Mouse (Mus musculus): ENCODE measurements at regions not wholly inside any gene's neighbourhood (a gene's known extent, or its start where the extent isn't known, plus 50 kb on each side); places are given as distances from the start of the nearest gene placed in this dataset.

- Histone ChIP-seq H3K27me3 (ENCODE audit: insufficient read depth, low read length) (no peaks in the 10 kb centered on the region), H3K36me3 (ENCODE audit: insufficient read depth, low read length) (no peaks in the 10 kb centered on the region), H3K9me3 (replicated peaks; ENCODE audit: low read length) (no peaks in the 10 kb centered on the region), H3K4me2 (ENCODE audit: low read length) (no peak overlapping the region), H3K4me1 (replicated peaks; ENCODE audit: insufficient read depth, low read length) (no peaks in the 10 kb centered on the region), H3K9ac (ENCODE audit: low read depth, low read length) (no peak overlapping the region), H3K4me3 (replicated peaks; ENCODE audit: low read depth, low read length) (no peak overlapping the region), H3K27ac (no peak overlapping the region)
- no peak for ATAC-seq (replicated peaks; ENCODE audit: low FRiP score, low read depth)
- no peak for TF ChIP-seq CTCF (IDR thresholded peaks at IDR 0.05; ENCODE audit: low read depth)
- WGBS: 79% methylated on average over 3 of the region's 3 CpGs
- DNase-seq (ENCODE audit: low spot score): no peak
These were observed 104.4 kb upstream of the Gm37988 start for GRCm38 (mm10) chr1:4703316-4703715.

GRCm38 (mm10) chr1:4706171-4706570 lies 101.5 kb upstream of the Gm37988 start:
- ATAC-seq (replicated peaks; ENCODE audit: low FRiP score, low read depth) (no peak; the same call in 1 of the 2 replicates), DNase-seq (ENCODE audit: low spot score) (no peak)
- no peaks in the 10 kb centered on the region for H3K36me3 ChIP-seq (ENCODE audit: insufficient read depth, low read length)
- H3K27me3 ChIP-seq (ENCODE audit: insufficient read depth, low read length): no peaks in the 10 kb centered on the region
- H3K27ac ChIP-seq: no peak overlapping the region
- no peak for TF ChIP-seq CTCF (IDR thresholded peaks at IDR 0.05; ENCODE audit: low read depth)
- H3K9ac ChIP-seq (ENCODE audit: low read depth, low read length): no peak overlapping the region
- H3K9me3 ChIP-seq (replicated peaks; ENCODE audit: low read length): no peaks in the 10 kb centered on the region
- H3K4me1 ChIP-seq (replicated peaks; ENCODE audit: insufficient read depth, low read length): no peaks in the 10 kb centered on the region
- no peak overlapping the region for H3K4me2 ChIP-seq (ENCODE audit: low read length)
- WGBS: 58% methylated on average over 6 of the region's 6 CpGs
- no peak overlapping the region for H3K4me3 ChIP-seq (replicated peaks; ENCODE audit: low read depth, low read length)

- H3K9ac ChIP-seq (ENCODE audit: low read depth, low read length): no peak overlapping the region
- no peaks in the 10 kb centered on the region for H3K4me1 ChIP-seq (replicated peaks; ENCODE audit: insufficient read depth, low read length)
- no peaks in the 10 kb centered on the region for H3K27me3 ChIP-seq (ENCODE audit: insufficient read depth, low read length)
- TF ChIP-seq CTCF (IDR thresholded peaks at IDR 0.05; ENCODE audit: low read depth): no peak
- H3K4me3 ChIP-seq (replicated peaks; ENCODE audit: low read depth, low read length): no peak overlapping the region
- no peaks in the 10 kb centered on the region for H3K9me3 ChIP-seq (replicated peaks; ENCODE audit: low read length)
- ATAC-seq (replicated peaks; ENCODE audit: low FRiP score, low read depth): no peak
- H3K4me2 ChIP-seq (ENCODE audit: low read length): no peak overlapping the region
- no peak overlapping the region for H3K27ac ChIP-seq
- 79% methylated on average over 10 of the region's 10 CpGs for WGBS
- peak; percentile 6 for DNase-seq (ENCODE audit: low spot score)
- H3K36me3 ChIP-seq (ENCODE audit: insufficient read depth, low read length): no peaks in the 10 kb centered on the region
These were observed 85.3 kb upstream of the Gm37988 start for GRCm38 (mm10) chr1:4722333-4722931.
